Mouse (Mus musculus) kidney, adult 2 months (tissue): Measurements from ENCODE around the gene Vamp2. TPM values are rescaled to one million over a fixed set of nuclear protein-coding genes. Genes with fewer than 3 reads are reported as not detected.

Experiments
- DNase-seq: peaks from one replicate; pipeline ENCODE4 v3.0.0; 2021
- H3K27ac ChIP-seq: fragments of 200-500 bp; 2 replicates; pipeline ENCODE4 v1.5.1; 2012; ENCODE audit warnings: low read depth, low read length, control low read depth, inconsistent platforms; ENCODE audit not compliant: insufficient read depth
- H3K27me3 ChIP-seq: fragments of 200-500 bp; replicated peaks from 2 replicates; pipeline ENCODE4 v1.6.1; 2012; ENCODE audit warnings: mild to moderate bottlenecking, moderate library complexity, low read length, inconsistent platforms; ENCODE audit not compliant: control insufficient read depth, insufficient read depth
- H3K36me3 ChIP-seq: fragments of 200-500 bp; 2 replicates; pipeline ENCODE4 v1.6.1; 2012; ENCODE audit warnings: mild to moderate bottlenecking, moderate library complexity, low read length, inconsistent platforms; ENCODE audit not compliant: control insufficient read depth, insufficient read depth
- H3K4me1 ChIP-seq: fragments of 200-500 bp; 2 replicates; pipeline ENCODE4 v1.6.1; 2011; ENCODE audit warnings: low read length; ENCODE audit not compliant: control insufficient read depth, insufficient read depth
- H3K4me3 ChIP-seq: fragments of 200-500 bp; 2 replicates; pipeline ENCODE4 v1.5.1; 2011; ENCODE audit warnings: mild to moderate bottlenecking, low read depth, low read length, control low read depth; ENCODE audit not compliant: insufficient read depth
- CTCF ChIP-seq: fragments of 200-500 bp; conservative IDR thresholded peaks from 2 replicates; pipeline ENCODE4 v1.5.1; 2011; ENCODE audit warnings: low read depth, mild to moderate bottlenecking, control low read depth, low read length, moderate library complexity, mixed read lengths; ENCODE audit not compliant: insufficient read depth, insufficient read length
- POLR2A ChIP-seq: fragments of 200-500 bp; IDR thresholded peaks from one replicate; pipeline ENCODE4 v1.6.1; 2011; ENCODE audit warnings: low read depth, low read length, control low read depth
- WGBS: fragments of 180-500 bp; shearing (Covaris S2); methylation state at CpG from one replicate; pipeline ENCODE4 v1.1.7; 2018; 5-methylcytosine and 5-hydroxymethylcytosine counted together
- polyA plus RNA-seq: library from polyadenylated mRNA; depleted of rRNA; stranded (reverse); fragments of >200 nt; gene quantifications from 2 replicates; pipeline ENCODE4 v1.2.3, GENCODE M21; 2012

Gene Vamp2
- polyA plus RNA-seq, 1 experiment, result 106 TPM

DNA sequence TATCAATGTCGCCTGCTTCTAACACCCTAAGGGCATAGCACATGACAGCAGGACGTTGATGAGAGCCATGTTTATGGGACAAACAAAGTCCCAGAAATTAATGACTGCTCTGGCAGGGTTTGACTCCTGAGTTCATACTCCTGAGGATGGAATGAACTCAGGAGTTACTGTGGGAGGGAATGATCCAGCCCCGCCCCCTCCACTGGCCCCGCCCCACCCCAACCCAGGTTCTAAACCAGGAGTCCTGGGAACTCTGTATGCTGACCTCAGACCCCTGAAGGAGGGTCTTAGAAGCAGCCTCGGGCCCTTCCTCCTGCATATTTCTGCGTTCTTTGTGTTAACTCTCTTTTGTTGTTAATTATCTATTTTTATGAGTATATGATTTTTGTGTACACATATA, 2.7 kb upstream of the Vamp2 start:
- WGBS, result 55% methylated on average over 6 of the region's 6 CpGs
- Histone ChIP-seq H3K4me3 (no peak overlapping the region), H3K27ac (no peak overlapping the region), H3K36me3 (no peaks in the 10 kb centered on the region), H3K27me3 (no peaks in the 10 kb centered on the region), H3K4me1 (peaks cover 6% of the 10 kb centered on the region)
- TF ChIP-seq CTCF, result no peak
- no peak for TF ChIP-seq POLR2A
- DNase-seq, result no peak

DNA sequence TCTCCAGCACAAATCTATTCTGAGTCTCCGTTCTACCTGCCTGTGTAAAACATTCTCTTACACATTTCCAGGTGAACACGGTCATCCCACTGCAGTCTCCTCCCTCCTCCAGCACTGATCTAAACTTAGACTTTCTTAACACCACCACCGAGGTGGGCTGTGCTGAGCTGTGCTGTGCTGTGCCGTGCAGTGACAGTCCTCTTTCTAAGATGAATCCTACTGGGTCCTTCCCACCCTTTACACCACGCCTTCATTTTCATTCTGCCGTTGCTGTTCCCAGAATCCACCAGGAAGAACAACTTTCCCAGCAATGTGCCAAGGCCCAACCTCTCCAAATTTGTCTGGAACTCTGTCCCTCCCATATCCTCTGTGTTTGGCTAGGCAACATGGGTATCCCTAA, 1.9 kb upstream of the Vamp2 start:
- peaks cover 6% of the 10 kb centered on the region for H3K4me1 ChIP-seq
- DNase-seq, result no peak
- WGBS, result 57% methylated on average over 6 of the region's 6 CpGs
- H3K36me3 ChIP-seq, result no peaks in the 10 kb centered on the region
- H3K27ac ChIP-seq, result no peak overlapping the region
- TF ChIP-seq POLR2A, result no peak
- no peak for TF ChIP-seq CTCF
- H3K4me3 ChIP-seq, result no peak overlapping the region
- no peaks in the 10 kb centered on the region for H3K27me3 ChIP-seq

DNA sequence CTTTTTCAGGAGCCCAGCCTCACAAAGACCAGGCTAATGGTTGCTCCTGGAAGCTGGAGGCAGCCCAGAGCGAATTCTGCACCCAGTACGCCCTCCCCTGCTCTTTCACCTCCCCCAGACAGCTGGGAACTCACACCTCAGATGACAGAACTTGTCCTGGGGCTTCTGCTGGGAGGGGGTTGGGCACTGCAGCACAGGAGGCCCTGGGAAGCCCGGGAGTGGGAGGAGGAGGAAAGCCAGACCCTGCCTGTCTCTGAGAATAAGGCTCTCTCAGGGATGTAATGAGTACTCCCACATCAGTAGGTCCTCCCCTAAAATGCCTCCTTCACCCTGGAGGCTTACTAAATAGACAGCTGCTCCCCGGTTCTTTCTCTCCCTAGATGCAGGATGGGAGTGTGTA, 1.2 kb upstream of the Vamp2 start:
- DNase-seq, result no peak
- no peak overlapping the region for H3K27ac ChIP-seq
- H3K4me1 ChIP-seq, result peaks cover 6% of the 10 kb centered on the region
- TF ChIP-seq POLR2A, result no peak
- H3K36me3 ChIP-seq, result no peaks in the 10 kb centered on the region
- 65% methylated on average over 4 of the region's 4 CpGs for WGBS
- no peak overlapping the region for H3K4me3 ChIP-seq
- no peaks in the 10 kb centered on the region for H3K27me3 ChIP-seq

DNA sequence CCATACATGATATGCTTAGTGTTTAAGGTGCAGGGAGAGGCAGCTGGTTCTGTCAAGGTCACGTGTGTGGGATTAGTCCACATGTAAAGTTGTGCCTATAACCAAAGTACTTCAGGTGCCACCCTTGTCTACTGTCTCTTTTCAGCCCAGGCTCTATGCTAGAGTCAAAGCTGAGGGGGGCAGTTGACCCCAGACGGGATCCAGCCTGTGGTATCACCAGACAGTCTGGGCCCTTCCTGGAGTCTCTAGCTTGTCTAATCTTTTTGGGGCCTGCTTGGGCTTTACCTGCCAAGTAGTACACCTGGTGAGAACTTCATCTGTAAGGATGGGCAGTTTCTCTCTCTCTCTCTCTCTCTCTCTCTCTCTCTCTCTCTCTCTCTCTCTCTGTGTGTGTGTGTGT, 693 bp upstream of the Vamp2 start:
- TF ChIP-seq CTCF (no peak), POLR2A (no peak)
- Histone ChIP-seq H3K4me1 (peaks cover 7% of the 10 kb centered on the region), H3K27me3 (no peaks in the 10 kb centered on the region), H3K36me3 (no peaks in the 10 kb centered on the region), H3K4me3 (no peak overlapping the region), H3K27ac (no peak overlapping the region)
- DNase-seq, result no peak
- WGBS, result 90% methylated on average over 2 of the region's 2 CpGs

DNA sequence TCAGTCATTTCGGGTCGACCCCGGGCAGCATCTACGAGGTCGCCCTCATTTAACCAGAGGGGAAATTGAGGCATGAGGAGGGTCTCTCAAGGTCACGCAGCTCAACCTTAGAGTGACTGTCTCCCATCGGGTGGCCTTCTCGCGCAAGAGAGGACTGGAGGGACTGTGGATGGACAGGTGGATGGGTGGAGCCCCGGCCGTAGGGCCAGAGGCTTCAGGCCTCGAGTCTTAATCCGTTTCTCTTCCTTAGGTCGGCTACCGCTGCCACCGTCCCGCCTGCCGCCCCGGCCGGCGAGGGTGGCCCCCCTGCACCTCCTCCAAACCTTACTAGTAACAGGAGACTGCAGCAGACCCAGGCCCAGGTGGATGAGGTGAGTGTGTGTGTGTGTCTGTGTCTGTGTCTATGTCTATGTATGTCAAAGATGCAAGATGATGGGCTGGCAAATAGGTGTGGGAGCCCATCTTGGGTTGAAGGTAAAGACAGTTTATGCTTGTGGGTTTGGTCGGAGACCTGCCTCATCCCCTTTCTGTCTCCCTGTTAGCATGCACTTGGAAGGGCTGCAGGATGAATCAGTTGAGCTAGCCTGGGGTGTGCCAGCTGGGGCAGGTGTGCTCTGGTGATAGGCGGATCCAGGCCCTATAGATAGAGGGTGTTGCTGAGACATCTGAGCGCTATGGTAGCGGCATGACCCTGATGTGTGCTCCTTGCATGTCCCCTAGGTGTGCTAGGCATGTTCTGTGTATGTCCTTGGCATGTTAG, 746 bp downstream of the Vamp2 start:
- Histone ChIP-seq H3K4me1 (peaks cover 11% of the 10 kb centered on the region), H3K4me3 (peak overlapping the region; percentile 98), H3K27ac (peak overlapping the region; percentile 98), H3K36me3 (no peaks in the 10 kb centered on the region), H3K27me3 (no peaks in the 10 kb centered on the region)
- TF ChIP-seq POLR2A (no peak), CTCF (no peak)
- peak; percentile 47 for DNase-seq
- 7% methylated on average over 25 of the region's 25 CpGs for WGBS

DNA sequence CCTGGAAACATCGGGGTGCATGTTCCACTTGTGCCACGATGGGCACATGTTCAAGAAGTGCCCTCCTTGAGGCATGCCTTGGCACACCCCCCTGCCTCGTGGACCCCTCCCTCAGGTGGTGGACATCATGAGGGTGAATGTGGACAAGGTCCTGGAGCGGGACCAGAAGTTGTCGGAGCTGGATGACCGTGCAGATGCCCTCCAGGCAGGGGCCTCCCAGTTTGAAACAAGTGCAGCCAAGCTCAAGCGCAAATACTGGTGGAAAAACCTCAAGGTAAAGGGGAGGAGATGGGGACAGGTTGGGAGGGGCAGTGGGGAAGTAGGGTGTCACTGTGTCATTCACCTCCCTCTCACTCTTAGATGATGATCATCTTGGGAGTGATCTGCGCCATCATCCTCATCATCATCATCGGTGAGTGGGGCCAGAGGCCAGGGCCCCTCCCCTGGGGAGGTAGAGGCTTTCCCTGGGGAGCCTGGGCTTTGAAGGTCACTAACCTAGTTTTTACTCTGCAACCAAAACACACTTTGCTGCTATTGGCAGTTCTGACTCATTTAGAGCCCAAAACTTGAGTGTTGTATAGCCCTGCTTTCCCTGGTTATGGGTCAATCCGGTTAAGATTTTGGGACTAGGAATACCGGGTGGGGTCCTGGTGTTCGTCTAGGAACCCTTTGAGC, 1.5 kb downstream of the Vamp2 start:
- peaks cover 14% of the 10 kb centered on the region for H3K4me1 ChIP-seq
- DNase-seq, result no peak
- peak overlapping the region; percentile 98 for H3K4me3 ChIP-seq
- TF ChIP-seq CTCF, result no peak
- TF ChIP-seq POLR2A, result no peak
- H3K27ac ChIP-seq, result peak overlapping the region; percentile 98
- WGBS, result 57% methylated on average over 12 of the region's 12 CpGs
- no peaks in the 10 kb centered on the region for H3K36me3 ChIP-seq
- no peaks in the 10 kb centered on the region for H3K27me3 ChIP-seq

DNA sequence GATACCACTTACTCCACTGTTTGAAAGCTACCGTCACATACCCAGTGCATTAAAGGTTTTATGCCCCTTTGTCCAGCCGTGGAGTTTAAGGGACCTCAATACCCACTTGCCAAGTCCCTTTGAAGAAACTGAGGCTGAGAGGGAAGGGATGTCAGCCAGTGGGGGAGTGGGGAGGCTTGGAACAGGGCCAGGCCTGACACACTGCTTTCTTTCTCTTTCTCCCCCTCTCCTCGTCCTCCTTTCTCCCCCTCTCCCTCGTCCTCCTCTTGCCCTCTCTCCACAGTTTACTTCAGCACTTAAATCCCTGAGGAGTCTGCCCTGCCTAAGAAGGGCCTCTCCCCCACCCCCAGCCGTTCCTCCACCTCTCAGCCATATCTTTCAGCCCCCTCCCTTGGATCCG, 2.1 kb downstream of the Vamp2 start:
- WGBS, result 51% methylated on average over 6 of the region's 6 CpGs
- no peak for TF ChIP-seq CTCF
- no peak for TF ChIP-seq POLR2A
- DNase-seq, result no peak
- no peak overlapping the region for H3K4me3 ChIP-seq
- H3K4me1 ChIP-seq, result peaks cover 14% of the 10 kb centered on the region
- H3K27ac ChIP-seq, result no peak overlapping the region; the same call in 1 of the 2 replicates
- H3K27me3 ChIP-seq, result no peaks in the 10 kb centered on the region
- H3K36me3 ChIP-seq, result no peaks in the 10 kb centered on the region
